Mouse (Mus musculus) layer of hippocampus, adult 18-20 months (tissue): ENCODE measurements around the gene Spem1. TPM values are rescaled to one million over a fixed set of nuclear protein-coding genes. Genes with fewer than 3 reads are reported as not detected.

Experiments used
- DNase-seq, 2 experiments: peaks; one replicate each; pipeline ENCODE4 v3.0.0; 2022; ENCODE audit warnings: low spot score in 2 of 2
- total RNA-seq, 2 experiments: library from RNA; stranded (reverse); gene quantifications; 2 replicates each; pipeline ENCODE4 v1.2.3; 2021

Gene Spem1
- total RNA-seq, 2 experiments from 2014 or later = 0.62 TPM; not detected in 1

GRCm38 (mm10) chr11:69801379-69801977 is 20.5 kb downstream of the Spem1 start, which contains the start of gene Fgf11:
TSS of gene Fgf11 (minus strand) at chr11:69801857.
- DNase-seq = no peak

- DNase-seq = no peak
These were observed 21.4 kb downstream of the Spem1 start for GRCm38 (mm10) chr11:69800392-69801197.

DNA sequence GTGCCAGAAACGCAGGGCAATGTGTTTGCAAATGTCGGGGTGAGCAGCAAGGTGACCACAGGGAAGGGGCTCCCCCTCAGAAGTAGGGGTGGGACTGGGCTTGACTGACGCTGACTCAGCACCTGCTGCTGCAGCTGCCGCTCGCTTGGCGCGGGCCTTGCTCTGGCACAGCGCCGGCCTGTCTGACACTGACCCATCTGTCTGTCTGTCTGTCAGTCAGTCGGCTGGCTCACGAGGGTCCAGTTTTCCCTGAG is 21.9 kb downstream of the Spem1 start:
- DNase-seq = no peak

- DNase-seq = no peak
These were observed 22.4 kb downstream of the Spem1 start for GRCm38 (mm10) chr11:69799394-69800137.

- no peak for DNase-seq
These were observed 24.1 kb downstream of the Spem1 start for GRCm38 (mm10) chr11:69797924-69798323.

DNA sequence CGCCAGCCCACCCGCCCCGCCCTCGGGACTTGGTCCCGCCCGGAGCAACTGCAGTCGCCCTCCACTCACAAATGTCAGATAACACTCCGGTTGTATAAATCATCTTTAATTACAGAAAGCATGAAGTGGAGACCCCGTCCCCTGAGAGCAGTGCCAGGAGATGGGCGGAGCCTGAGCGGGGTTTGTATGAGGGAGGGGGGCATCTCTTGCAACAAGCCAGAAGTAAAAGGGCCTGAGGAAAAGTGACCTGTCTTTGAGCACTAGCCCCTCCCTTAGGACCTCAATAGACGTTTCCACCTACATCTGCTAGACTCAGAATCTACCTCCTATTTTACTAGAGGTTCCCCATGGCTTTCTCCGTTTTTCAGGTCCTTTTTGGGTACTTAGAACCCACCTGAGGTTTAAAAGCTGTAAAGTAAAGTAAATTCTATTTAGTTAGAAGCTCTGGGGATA is 26.0 kb downstream of the Spem1 start:
- no peak for DNase-seq

GRCm38 (mm10) chr11:69795168-69795982 is 26.6 kb downstream of the Spem1 start, which contains the start of gene Chrnb1:
TSS of gene Chrnb1 (minus strand) at chr11:69795943.
- peak; percentile 83 to 94 for DNase-seq

DNA sequence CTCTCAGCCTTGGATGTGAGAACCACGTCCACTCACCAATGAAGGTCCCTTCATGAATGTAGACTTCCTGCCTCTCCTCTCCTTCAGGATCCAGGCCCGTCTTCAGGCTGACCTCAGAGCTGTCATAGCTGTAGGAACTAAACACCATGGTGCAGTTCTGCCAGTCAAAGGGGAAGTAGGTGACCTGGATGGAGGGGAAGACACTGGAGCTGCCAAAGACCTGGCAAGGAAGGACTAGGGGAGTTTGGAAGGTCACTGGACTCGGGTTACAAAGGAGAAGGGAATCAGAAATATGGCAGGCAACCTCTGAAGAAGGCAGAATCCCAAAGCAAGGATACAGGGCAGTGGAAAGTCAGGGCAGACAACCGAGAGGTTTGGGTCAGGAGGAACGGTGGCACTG is 28.6 kb downstream of the Spem1 start:
- DNase-seq = no peak

GRCm38 (mm10) chr11:69791420-69791819 is 30.6 kb downstream of the Spem1 start:
- no peak for DNase-seq

DNA sequence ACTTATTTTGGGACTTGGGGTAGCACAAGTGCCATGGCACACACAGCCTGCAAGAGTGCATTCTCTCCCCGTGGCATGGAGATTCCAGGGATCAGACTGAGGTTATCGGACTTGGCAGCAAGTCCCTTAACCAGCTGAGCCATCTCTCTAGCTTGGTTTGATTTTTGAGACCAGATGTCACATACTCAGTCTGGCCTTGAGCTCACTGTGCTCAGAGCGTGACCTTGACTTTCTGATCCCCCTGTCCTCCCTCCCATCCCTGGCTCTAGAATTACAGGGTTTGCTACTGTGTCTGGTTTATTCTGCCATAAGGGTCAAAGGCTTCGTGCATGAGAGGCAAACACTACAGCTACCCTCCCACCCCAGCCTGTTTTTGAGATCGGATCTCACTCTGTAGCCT is 32.5 kb downstream of the Spem1 start:
- DNase-seq = no peak

DNA sequence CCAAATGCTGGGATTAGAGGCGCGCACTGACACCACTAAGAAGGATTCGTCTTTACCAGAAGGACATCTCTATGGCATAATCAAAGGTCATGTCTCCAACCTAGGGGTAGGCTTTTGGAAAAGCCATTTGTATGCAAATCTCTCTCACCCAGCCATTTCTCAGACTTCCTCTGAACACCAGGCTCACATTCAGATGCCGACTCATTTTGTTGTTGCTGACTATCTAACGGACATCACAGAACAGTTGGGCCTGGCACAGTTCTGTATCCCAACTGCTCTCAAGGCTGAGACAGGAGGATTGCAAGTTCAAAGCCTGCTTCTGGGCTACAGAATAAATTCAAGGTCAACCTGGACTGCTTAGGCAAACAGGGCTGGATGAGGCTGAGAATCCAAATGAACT is 34.7 kb downstream of the Spem1 start:
- DNase-seq = no peak

DNA sequence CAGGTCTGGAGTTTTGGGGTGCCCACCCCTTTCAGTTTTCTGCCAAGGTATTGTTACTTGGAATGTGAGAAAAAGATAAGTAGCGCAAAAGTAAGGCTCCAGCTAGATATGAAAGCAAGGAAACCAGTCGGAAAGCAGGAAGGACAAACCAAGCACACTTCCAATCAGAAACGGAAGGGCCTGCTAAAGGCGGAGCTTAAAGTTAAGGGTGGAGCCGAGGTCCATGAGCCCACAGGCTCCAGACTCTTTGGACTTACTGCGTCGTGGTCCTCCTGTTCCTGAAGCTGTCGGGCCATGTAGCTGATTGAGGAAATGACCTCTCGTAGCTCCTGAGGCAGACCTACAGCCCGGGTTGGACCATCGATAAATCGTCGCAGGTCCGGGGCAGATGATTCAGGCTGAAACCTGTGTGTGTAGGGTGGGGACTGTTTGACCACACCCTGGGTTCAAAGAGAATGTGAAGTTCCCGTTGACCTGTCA is 37.1 kb downstream of the Spem1 start:
- no peak for DNase-seq

DNA sequence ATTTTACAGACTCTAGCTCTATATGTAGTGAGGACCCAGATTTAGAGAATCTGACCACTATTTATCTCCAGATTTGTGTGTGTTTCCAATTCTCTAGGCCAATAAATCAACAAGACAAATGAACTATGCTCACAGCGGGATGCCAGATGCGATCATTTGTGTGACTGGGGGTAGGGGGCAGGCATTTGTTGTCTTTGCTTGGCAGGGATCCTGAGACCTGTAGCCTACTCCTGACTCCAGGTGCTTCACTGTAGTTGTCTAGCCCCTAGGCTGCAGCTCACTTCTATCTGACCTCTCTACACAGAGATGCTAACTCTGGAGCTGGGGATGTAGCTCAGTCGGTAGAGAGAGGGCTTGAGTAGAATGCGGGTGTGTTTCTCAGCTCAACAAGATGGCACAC is 40.2 kb downstream of the Spem1 start:
- DNase-seq = no peak

GRCm38 (mm10) chr11:69778985-69779384 is 43.0 kb downstream of the Spem1 start:
- no peak for DNase-seq

- no peak for DNase-seq
These were observed 43.6 kb downstream of the Spem1 start for GRCm38 (mm10) chr11:69778258-69778982.

DNA sequence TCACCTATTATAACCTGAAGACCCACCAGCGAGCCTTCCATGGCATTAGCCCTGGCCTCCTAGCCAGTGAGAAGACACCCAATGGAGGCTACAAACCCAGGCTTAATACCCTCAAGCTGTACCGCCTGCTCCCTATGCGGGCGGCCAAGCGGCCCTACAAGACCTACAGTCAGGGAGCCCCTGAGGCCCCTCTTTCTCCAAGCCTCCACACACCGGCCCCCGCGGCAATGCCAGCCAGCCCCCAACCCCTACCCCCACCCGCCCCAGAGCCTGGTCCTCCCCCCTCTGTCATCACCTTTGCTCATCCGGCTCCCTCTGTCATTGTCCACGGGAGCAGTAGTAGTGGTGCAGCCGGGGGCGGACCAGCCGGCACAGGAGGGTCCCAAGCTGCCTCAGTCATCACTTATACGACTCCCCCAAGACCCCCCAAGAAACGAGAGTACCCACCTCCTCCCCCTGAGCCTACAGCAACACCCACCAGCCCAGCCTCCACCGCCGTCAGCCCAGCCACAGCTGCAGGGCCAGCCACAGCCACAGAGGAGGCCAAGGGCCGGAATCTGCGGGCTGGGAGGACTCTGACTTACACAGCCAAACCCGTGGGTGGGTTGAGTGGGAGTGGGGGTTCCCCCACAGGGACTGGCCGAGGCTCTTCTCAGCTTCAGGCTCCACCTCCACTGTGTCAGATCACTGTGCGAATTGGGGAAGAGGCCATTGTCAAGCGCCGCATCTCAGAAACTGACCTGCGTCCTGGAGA is 44.3 kb downstream of the Spem1 start:
- no peak for DNase-seq

DNA sequence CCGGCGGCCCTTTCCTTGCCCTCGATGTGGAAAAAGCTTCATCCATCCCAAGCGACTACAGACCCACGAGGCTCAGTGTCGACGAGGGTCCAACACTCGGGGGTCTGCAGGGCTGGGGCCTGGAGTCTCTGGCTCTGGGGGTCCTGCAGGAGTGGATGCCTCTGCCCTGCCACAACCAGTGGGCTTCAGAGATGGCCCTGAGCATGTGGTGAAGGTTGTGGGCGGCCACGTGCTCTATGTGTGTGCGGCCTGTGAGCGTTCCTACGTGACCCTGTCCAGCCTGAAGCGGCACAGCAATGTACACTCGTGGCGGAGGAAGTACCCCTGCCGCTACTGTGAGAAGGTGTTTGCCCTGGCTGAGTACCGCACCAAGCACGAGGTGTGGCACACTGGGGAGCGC is 45.5 kb downstream of the Spem1 start:
- no peak for DNase-seq

- no peak for DNase-seq
These were observed 46.3 kb downstream of the Spem1 start for GRCm38 (mm10) chr11:69775716-69776115.

GRCm38 (mm10) chr11:69774961-69775360 is 47.0 kb downstream of the Spem1 start:
- DNase-seq = no peak
